Mouse (Mus musculus) embryo, embryonic 11.5 days (tissue): ENCODE data around the gene 4933427D14Rik.
A peak's percentile ranks its signal among the peaks of the same experiment; 100 is the strongest.
"Not testable (repeated sequence)": the region's sequence is repeated elsewhere in the genome, so short reads cannot be mapped to it uniquely, and the experiment has no call there.

Experiments used
- DNase-seq: peaks from one replicate; pipeline ENCODE4 v3.0.0-alpha.2; 2012; ENCODE audit warnings: low read depth, low spot score

4933427D14Rik gene

GRCm38 (mm10) chr11:72203440-72203839, 3.8 kb downstream of the 4933427D14Rik start:
- no peak for DNase-seq

GRCm38 (mm10) chr11:72196506-72196905, 10.8 kb downstream of the 4933427D14Rik start:
- no peak for DNase-seq

GRCm38 (mm10) chr11:72194259-72194658, 13.0 kb downstream of the 4933427D14Rik start:
- no peak for DNase-seq

GRCm38 (mm10) chr11:72190857-72191256, 16.4 kb downstream of the 4933427D14Rik start:
- no peak for DNase-seq

GRCm38 (mm10) chr11:72184252-72184651, 23.0 kb downstream of the 4933427D14Rik start:
- no peak for DNase-seq

GRCm38 (mm10) chr11:72181136-72181535, 26.1 kb downstream of the 4933427D14Rik start:
- no peak for DNase-seq

GRCm38 (mm10) chr11:72180556-72180955, 26.7 kb downstream of the 4933427D14Rik start:
- no peak for DNase-seq

GRCm38 (mm10) chr11:72176553-72176952, 30.7 kb downstream of the 4933427D14Rik start:
- no peak for DNase-seq

GRCm38 (mm10) chr11:72175966-72176365, 31.3 kb downstream of the 4933427D14Rik start:
- DNase-seq: no peak

GRCm38 (mm10) chr11:72174721-72175120, 32.5 kb downstream of the 4933427D14Rik start:
- DNase-seq: no peak

- DNase-seq: no peak
These were observed 33.8 kb downstream of the 4933427D14Rik start for GRCm38 (mm10) chr11:72173506-72173905.

- DNase-seq: not testable (repeated sequence)
These were observed 35.4 kb downstream of the 4933427D14Rik start for GRCm38 (mm10) chr11:72171906-72172305.

GRCm38 (mm10) chr11:72169871-72170270, 37.4 kb downstream of the 4933427D14Rik start:
- no peak for DNase-seq

- DNase-seq: no peak
These were observed 44.1 kb downstream of the 4933427D14Rik start for GRCm38 (mm10) chr11:72163198-72163597.

GRCm38 (mm10) chr11:72156624-72157023, 50.6 kb downstream of the 4933427D14Rik start:
- DNase-seq: no peak

- no peak for DNase-seq
These were observed 51.3 kb downstream of the 4933427D14Rik start for GRCm38 (mm10) chr11:72155981-72156428.

GRCm38 (mm10) chr11:72155186-72155980, 51.9 kb downstream of the 4933427D14Rik start:
- DNase-seq: no peak

- no peak for DNase-seq
These were observed 54.0 kb downstream of the 4933427D14Rik start for GRCm38 (mm10) chr11:72153122-72153862.

GRCm38 (mm10) chr11:72151120-72151519, 56.1 kb downstream of the 4933427D14Rik start:
- no peak for DNase-seq

- no peak for DNase-seq
These were observed 59.3 kb downstream of the 4933427D14Rik start for GRCm38 (mm10) chr11:72147910-72148309.

- DNase-seq: no peak
These were observed 61.4 kb downstream of the 4933427D14Rik start for GRCm38 (mm10) chr11:72145877-72146248.

GRCm38 (mm10) chr11:72145182-72145876, 61.9 kb downstream of the 4933427D14Rik start:
- DNase-seq: peak; percentile 32
